Mouse (Mus musculus): ENCODE data around the gene Slc38a9.
"Not testable (repeated sequence)": the region's sequence is repeated elsewhere in the genome, so short reads cannot be mapped to it uniquely, and the experiment has no call there.

The Slc38a9 gene

GRCm38 (mm10) chr13:112683312-112683711, 22.8 kb downstream of the Slc38a9 start:
- DNase-seq (ENCODE audit: low read depth, low spot score) = no peak

DNA sequence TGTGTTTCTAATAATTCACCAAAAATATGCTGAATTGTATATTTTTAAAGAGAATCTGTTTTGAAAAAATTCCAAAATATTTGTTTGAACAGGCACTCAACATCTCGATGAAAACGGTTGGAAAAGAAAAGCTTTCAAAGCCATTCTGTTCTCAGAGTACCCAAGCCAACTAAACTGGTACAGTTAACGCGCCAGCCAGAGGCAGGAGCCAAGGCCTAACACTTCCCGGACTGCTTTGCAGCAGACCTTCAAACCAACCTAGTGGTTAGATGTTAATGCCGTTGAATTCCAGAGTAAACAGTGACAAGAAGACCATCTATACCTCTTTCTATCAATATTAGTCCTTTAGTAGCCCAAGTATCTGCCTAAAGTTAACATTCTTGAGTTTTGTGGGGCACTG, 23.4 kb downstream of the Slc38a9 start:
- DNase-seq (ENCODE audit: low read depth, low spot score) = no peak

- no peak for DNase-seq (ENCODE audit: low read depth, low spot score)
These were observed 25.6 kb downstream of the Slc38a9 start for GRCm38 (mm10) chr13:112686155-112686554.

DNA sequence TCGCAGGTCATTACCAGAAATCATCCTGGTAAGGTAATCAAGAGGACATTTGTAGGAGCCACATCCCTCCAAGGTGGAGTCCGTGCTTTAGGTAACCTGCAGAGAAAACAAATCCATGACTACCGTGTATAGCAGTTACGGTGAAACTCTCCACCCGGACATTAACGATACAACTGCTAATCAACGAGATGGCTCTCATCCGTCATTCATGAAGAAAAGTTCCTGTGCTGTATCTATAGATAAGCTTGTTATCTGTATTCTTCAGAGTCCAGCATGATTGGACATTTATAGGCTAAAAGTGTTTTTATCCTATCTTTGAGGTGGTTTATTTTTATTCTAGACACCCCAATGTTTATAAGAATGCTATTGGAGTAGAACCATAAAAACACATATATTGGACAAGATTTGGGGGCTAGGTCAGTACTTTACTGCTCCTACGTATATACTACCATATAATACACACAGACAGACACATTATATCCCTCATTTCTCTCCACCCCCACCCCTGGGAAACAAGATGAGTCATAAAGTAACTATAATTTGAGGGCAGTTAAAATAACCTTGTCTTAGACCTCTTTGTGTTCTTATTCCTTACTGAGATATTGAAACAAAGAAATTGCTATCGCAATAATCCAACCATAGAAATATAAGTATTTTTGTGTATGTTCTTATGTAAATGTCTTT, 32.5 kb downstream of the Slc38a9 start:
- no peak for DNase-seq (ENCODE audit: low read depth, low spot score)

- no peak for DNase-seq (ENCODE audit: low read depth, low spot score)
These were observed 35.1 kb downstream of the Slc38a9 start for GRCm38 (mm10) chr13:112695526-112696240.

DNA sequence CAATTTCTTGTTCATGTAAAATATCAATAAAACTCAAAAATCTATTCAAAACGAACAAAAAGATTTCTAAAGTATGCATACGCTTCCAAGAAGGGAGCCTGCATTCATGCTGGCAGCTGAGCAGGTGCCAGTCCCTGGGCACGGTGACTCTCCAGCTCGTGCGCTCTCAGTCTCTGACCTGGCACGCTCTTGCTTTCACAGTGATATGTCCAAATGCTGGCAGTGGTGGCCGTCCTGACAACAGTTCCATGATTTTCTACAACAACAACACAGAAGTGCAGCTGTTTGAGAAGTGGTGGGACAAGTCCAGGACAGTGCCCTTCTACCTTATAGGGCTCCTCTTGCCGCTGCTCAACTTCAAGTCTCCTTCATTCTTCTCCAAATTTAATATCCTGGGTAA, 40.7 kb downstream of the Slc38a9 start:
- no peak for DNase-seq (ENCODE audit: low read depth, low spot score)

GRCm38 (mm10) chr13:112706351-112706750, 45.8 kb downstream of the Slc38a9 start:
- DNase-seq (ENCODE audit: low read depth, low spot score) = no peak

- DNase-seq (ENCODE audit: low read depth, low spot score) = no peak
These were observed 59.7 kb downstream of the Slc38a9 start for GRCm38 (mm10) chr13:112720078-112720736.

DNA sequence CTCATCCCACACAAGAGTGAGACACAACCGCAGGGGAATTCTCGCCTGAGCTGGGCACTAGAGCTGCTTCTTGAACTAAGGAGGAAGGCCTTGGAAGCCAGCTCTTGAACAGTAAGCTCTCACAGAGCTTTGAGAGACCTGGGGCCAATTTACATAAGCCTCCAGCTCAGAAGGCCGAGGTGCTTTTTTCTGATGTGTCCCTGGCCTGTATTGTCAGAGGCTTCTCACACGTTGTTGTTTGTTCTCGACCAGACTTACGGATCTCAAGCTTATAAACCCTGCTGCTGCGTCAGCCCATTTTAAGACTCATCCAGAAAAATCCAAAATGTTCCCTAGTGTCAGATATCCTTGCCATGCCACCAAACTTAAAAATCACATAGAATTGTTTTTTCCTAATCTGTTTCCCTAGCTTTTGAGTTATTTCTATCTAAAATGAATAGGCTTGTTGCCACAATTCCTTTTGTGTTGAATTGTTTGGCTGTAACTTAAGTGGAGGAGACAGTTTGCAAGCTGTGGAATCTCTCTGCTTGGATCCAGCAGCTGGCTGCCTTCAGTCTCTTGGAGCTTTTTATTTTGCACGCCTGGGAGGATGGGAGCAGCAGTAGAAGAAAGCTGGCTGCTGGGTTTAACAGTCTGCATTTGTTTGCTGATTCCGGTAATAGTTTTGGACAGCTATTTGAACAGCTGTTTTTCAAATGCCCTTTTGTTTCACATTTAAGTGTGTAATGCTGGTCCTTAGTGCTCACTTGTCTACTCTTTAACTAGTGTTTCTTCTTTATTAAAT, 61.6 kb downstream of the Slc38a9 start:
- DNase-seq (ENCODE audit: low read depth, low spot score) = peak; percentile 30

GRCm38 (mm10) chr13:112724260-112724659, 63.7 kb downstream of the Slc38a9 start:
- not testable (repeated sequence) for DNase-seq (ENCODE audit: low read depth, low spot score)

DNA sequence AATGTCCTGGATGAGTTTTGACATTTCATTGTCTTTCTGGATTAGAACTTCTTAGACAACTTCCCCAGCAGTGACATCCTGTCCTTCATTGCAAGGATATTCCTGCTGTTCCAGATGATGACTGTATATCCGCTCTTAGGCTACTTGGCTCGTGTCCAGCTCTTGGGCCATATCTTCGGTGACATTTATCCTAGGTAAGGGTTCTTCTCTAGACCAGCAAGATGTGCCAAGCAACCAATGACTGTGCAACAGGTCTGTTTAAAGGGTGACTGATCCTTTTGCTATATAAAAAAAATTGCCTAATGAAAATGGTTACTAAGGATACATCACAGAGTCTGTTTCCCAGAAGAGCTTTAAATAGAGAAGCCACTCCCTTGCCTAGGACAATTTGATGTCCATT, 65.5 kb downstream of the Slc38a9 start:
- DNase-seq (ENCODE audit: low read depth, low spot score) = no peak

- DNase-seq (ENCODE audit: low read depth, low spot score) = no peak
These were observed 72.8 kb downstream of the Slc38a9 start for GRCm38 (mm10) chr13:112733311-112733710.

- DNase-seq (ENCODE audit: low read depth, low spot score) = no peak
These were observed 74.6 kb downstream of the Slc38a9 start for GRCm38 (mm10) chr13:112734906-112735713.

DNA sequence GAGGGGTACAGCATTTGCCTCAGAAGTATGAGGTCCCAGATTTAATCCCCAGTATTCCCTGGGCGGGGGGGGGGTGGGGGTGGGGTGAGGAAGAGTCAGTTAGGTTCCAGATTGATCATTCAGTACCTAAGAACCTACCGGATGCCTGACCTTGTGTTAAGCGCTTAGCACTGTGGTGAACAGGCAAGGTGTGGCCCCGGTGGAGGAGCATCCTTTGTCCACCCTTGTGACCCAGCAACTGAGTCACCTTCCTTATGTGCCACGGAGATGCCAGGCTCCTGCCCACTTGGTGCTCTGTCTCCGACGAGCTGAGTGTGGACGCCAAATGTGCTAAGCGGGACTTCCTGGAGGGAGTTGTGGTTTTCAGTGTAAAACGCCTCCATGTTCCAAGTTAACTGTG, 75.9 kb downstream of the Slc38a9 start:
- no peak for DNase-seq (ENCODE audit: low read depth, low spot score)

- no peak for DNase-seq (ENCODE audit: low read depth, low spot score)
These were observed 76.6 kb downstream of the Slc38a9 start for GRCm38 (mm10) chr13:112737110-112737509.

GRCm38 (mm10) chr13:112738005-112738404, 77.5 kb downstream of the Slc38a9 start:
- no peak for DNase-seq (ENCODE audit: low read depth, low spot score)

DNA sequence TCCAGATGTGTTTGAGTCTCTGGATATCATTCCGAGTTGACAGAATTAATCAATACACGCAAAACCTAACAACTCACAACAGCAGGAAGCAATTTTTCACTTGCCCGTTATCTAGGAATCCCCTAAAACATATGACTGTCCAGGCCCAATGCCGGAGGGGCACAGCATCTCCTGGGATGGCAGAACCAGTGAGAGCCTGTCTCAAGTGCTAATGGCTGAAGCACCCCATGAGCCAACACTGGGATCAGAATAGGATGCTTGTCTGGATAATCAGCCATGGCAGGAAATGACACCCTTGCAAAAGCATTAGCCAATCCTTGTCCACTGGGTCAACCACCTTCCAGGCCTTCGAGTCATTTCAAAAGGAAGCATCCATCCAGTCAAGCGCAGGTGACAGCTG, 79.5 kb downstream of the Slc38a9 start:
- no peak for DNase-seq (ENCODE audit: low read depth, low spot score)

GRCm38 (mm10) chr13:112742076-112742830, 81.7 kb downstream of the Slc38a9 start:
- DNase-seq (ENCODE audit: low read depth, low spot score) = no peak

DNA sequence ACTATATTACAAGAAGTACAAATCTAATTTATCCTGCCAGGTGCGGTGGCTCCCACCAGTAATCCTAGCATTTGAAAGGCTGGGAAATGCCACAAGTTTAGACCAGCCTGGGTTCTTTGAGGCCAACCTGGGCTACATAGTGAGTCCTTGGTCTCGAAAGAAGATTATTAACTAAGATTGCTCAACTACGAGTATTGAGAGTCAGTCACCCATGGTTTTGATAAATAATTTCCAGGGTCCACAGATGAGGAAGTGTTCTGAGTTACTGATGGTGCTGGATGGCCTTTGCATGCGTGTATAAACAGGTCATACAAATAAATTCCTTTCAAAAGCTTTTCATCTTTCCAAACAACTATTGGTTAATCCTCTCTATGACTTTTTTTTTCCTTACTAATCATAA, 83.1 kb downstream of the Slc38a9 start:
- DNase-seq (ENCODE audit: low read depth, low spot score) = no peak

DNA sequence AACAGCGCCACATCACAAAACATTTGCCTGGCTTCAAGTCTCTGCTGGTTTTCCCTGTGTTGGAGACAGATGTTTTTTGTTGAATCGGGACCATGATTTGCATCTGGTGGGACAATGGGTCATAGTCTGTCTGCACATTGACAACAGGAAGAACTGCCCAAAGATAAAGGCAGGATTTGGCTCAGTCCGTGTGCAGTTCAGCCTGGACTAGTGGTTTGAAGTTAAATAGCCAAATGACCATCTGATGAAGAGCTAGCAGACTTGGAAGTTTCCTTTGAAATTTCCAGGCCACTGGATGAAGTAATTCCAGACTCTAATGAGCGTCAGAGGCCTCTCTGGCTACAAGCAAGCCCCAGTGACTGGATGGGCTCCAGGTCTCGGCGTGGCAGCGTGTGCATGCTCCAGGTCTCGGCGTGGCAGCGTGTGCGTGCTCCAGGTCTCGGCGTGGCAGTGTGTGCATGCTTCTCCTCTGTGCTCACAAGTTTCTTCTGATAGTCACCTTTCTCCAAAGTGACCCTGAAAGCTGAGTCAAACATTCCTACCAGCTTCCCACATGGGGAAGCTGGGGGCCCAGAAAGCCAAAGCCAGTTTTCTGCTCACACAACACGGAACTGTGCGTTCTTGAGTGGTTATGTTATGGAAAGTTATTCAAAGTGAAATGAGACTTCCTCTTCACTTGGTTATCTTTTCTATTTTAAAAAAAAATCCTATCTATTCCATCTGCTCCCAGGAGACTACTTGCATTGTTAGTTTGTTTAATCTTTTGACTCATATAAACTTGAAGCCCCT, 83.7 kb downstream of the Slc38a9 start:
- no peak for DNase-seq (ENCODE audit: low read depth, low spot score)

All from forelimb bud, embryonic 11.5 days (tissue).